Mouse (Mus musculus) MEL (cell line): ENCODE measurements around the gene Gk5. TPM values are rescaled to one million over a fixed set of nuclear protein-coding genes. Genes with fewer than 3 reads are reported as not detected.

ENCODE experiments used
- DNase-seq: peaks from one replicate; pipeline ENCODE4 v3.0.0; 2011; ENCODE audit warnings: low read depth, low spot score
- H3K27ac ChIP-seq: 2 replicates; pipeline ENCODE4 v1.5.1; 2012; ENCODE audit warnings: low read depth, mild to moderate bottlenecking, control low read depth, low read length, moderate library complexity; ENCODE audit not compliant: control insufficient read depth
- H3K27me3 ChIP-seq, 2 experiments: fragments of 150-350 bp in 1 of 2; sonication (generic) in 1 of 2; 2 replicates each; pipeline ENCODE4 v1.6.1; 2012; ENCODE audit warnings: low read length in 2 of 2, mild to moderate bottlenecking in 2 of 2, improper control_type of control experiment in 1 of 2, moderate library complexity in 1 of 2; ENCODE audit not compliant: insufficient read depth in 2 of 2, control insufficient read depth in 1 of 2
- H3K36me3 ChIP-seq, 2 experiments: 2 replicates each; pipeline ENCODE4 v1.6.1; 2012 to 2014; ENCODE audit warnings: low read length in 2 of 2, improper control_type of control experiment in 1 of 2, inconsistent platforms in 1 of 2, mild to moderate bottlenecking in 1 of 2; ENCODE audit not compliant: insufficient read depth in 2 of 2, control insufficient read depth in 1 of 2
- H3K4me1 ChIP-seq, 2 experiments: fragments of 150-350 bp in 1 of 2; sonication (generic) in 1 of 2; 2 replicates each; pipeline ENCODE4 v1.6.1; 2012; ENCODE audit warnings: low read length in 2 of 2, improper control_type of control experiment in 1 of 2, mild to moderate bottlenecking in 1 of 2; ENCODE audit not compliant: insufficient read depth in 2 of 2, control insufficient read depth in 1 of 2
- H3K4me3 ChIP-seq, 2 experiments: fragments of 150-350 bp in 1 of 2; sonication (generic) in 1 of 2; 2 replicates each; pipeline ENCODE4 v1.5.1; 2012; ENCODE audit warnings: low read depth in 2 of 2, low read length in 2 of 2, mild to moderate bottlenecking in 2 of 2, moderate library complexity in 2 of 2, control low read depth in 1 of 2, improper control_type of control experiment in 1 of 2; ENCODE audit not compliant: control insufficient read depth in 1 of 2, insufficient read depth in 1 of 2
- H3K79me2 ChIP-seq: 2 replicates; pipeline ENCODE4 v1.6.1; 2012; ENCODE audit warnings: mild to moderate bottlenecking, low read length, moderate library complexity; ENCODE audit not compliant: control insufficient read depth, poor library complexity, insufficient read depth
- H3K9ac ChIP-seq: 2 replicates; pipeline ENCODE4 v1.6.1; 2012; ENCODE audit warnings: low read depth, mild to moderate bottlenecking, control low read depth, low read length, moderate library complexity; ENCODE audit not compliant: control insufficient read depth, poor library complexity, severe bottlenecking
- H3K9me3 ChIP-seq: fragments of 150-350 bp; sonication (generic); replicated peaks from 2 replicates; pipeline ENCODE4 v1.6.1; 2012; ENCODE audit warnings: mild to moderate bottlenecking, low read length, improper control_type of control experiment, moderate library complexity; ENCODE audit not compliant: insufficient read depth
- BHLHE40 ChIP-seq: IDR thresholded peaks from 2 replicates; pipeline ENCODE4 v1.6.1; 2012; ENCODE audit warnings: low read depth, mild to moderate bottlenecking, inconsistent platforms, low read length, improper control_type of control experiment, borderline replicate concordance
- CHD1 ChIP-seq: IDR thresholded peaks from 2 replicates; pipeline ENCODE4 v1.6.1; 2012; ENCODE audit warnings: low read depth, mild to moderate bottlenecking, inconsistent platforms, low read length, improper control_type of control experiment
- CHD2 ChIP-seq: IDR thresholded peaks from 2 replicates; pipeline ENCODE4 v1.6.1; 2011; ENCODE audit warnings: low read length, improper control_type of control experiment
- CTCF ChIP-seq, 3 experiments: IDR thresholded peaks in 2 of 3; conservative IDR thresholded peaks in 1 of 3; 2 replicates each; pipeline ENCODE4 v1.5.1; 2011 to 2012; ENCODE audit warnings: low read length in 3 of 3, low read depth in 2 of 3, mild to moderate bottlenecking in 2 of 3, improper control_type of control experiment in 1 of 3, inconsistent platforms in 1 of 3, mixed read lengths in 1 of 3, moderate library complexity in 1 of 3; ENCODE audit not compliant: control insufficient read depth in 1 of 3, insufficient read depth in 1 of 3, poor library complexity in 1 of 3, severe bottlenecking in 1 of 3
- E2F4 ChIP-seq: IDR thresholded peaks from 2 replicates; pipeline ENCODE4 v1.6.1; 2011; ENCODE audit warnings: low read depth, low read length, improper control_type of control experiment, borderline replicate concordance
- EP300 ChIP-seq, 2 experiments: IDR thresholded peaks; 2 replicates each; pipeline ENCODE4 v1.6.1; 2011; ENCODE audit warnings: improper control_type of control experiment in 2 of 2, low read length in 2 of 2, low read depth in 1 of 2, mild to moderate bottlenecking in 1 of 2
- ETS1 ChIP-seq: IDR thresholded peaks from 2 replicates; pipeline ENCODE4 v1.6.1; 2012; ENCODE audit warnings: low read depth, mild to moderate bottlenecking, inconsistent platforms, low read length, improper control_type of control experiment, moderate library complexity
- GABPA ChIP-seq: IDR thresholded peaks from 2 replicates; pipeline ENCODE4 v1.6.1; 2012; ENCODE audit warnings: low read depth, mild to moderate bottlenecking, inconsistent platforms, low read length, improper control_type of control experiment, moderate library complexity
- GATA1 ChIP-seq: IDR thresholded peaks from 2 replicates; pipeline ENCODE4 v1.6.1; 2011; ENCODE audit warnings: low read depth, low read length, improper control_type of control experiment
- HCFC1 ChIP-seq: IDR thresholded peaks from 2 replicates; pipeline ENCODE4 v1.6.1; 2012; ENCODE audit warnings: low read depth, mild to moderate bottlenecking, inconsistent platforms, low read length, improper control_type of control experiment, moderate library complexity
- JUND ChIP-seq: IDR thresholded peaks from 2 replicates; pipeline ENCODE4 v1.6.1; 2011; ENCODE audit warnings: low read depth, mild to moderate bottlenecking, improper control_type of control experiment, low read length
- KAT2A ChIP-seq: conservative IDR thresholded peaks from 2 replicates; pipeline ENCODE4 v1.6.1; 2012; ENCODE audit warnings: low read depth, low read length, improper control_type of control experiment, inconsistent platforms
- MAFK ChIP-seq: IDR thresholded peaks from 2 replicates; pipeline ENCODE4 v1.6.1; 2011; ENCODE audit warnings: low read depth, mild to moderate bottlenecking, low read length, improper control_type of control experiment, borderline replicate concordance
- MAX ChIP-seq: IDR thresholded peaks from 2 replicates; pipeline ENCODE4 v1.6.1; 2011; ENCODE audit warnings: low read length, improper control_type of control experiment
- MEF2A ChIP-seq: IDR thresholded peaks from 2 replicates; pipeline ENCODE4 v1.6.1; 2014; ENCODE audit warnings: low read depth, mild to moderate bottlenecking, inconsistent platforms, low read length, improper control_type of control experiment; ENCODE audit not compliant: poor library complexity, insufficient replicate concordance, severe bottlenecking; ENCODE audit errors: extremely low read depth
- MXI1 ChIP-seq: IDR thresholded peaks from 2 replicates; pipeline ENCODE4 v1.6.1; 2011; ENCODE audit warnings: mild to moderate bottlenecking, low read depth, low read length, improper control_type of control experiment
- MYC ChIP-seq: IDR thresholded peaks from 2 replicates; pipeline ENCODE4 v1.6.1; 2011; ENCODE audit warnings: low read depth, mild to moderate bottlenecking, low read length, improper control_type of control experiment, moderate library complexity
- NELFE ChIP-seq: IDR thresholded peaks from 2 replicates; pipeline ENCODE4 v1.6.1; 2011; ENCODE audit warnings: low read depth, low read length, improper control_type of control experiment
- NRF1 ChIP-seq: IDR thresholded peaks from 2 replicates; pipeline ENCODE4 v1.6.1; 2014; ENCODE audit warnings: low read depth, mild to moderate bottlenecking, inconsistent platforms, low read length, improper control_type of control experiment, moderate library complexity; ENCODE audit not compliant: poor library complexity, insufficient read depth, severe bottlenecking
- POLR2A ChIP-seq, 2 experiments: IDR thresholded peaks; 2 replicates each; pipeline ENCODE4 v1.6.1; 2011 to 2012; ENCODE audit warnings: low read length in 2 of 2, mild to moderate bottlenecking in 2 of 2, control low read depth in 1 of 2, improper control_type of control experiment in 1 of 2, low read depth in 1 of 2, moderate library complexity in 1 of 2; ENCODE audit not compliant: control insufficient read depth in 1 of 2, insufficient read depth in 1 of 2, poor library complexity in 1 of 2
- POLR2AphosphoS2 ChIP-seq: IDR thresholded peaks from 2 replicates; pipeline ENCODE4 v1.6.1; 2011; ENCODE audit warnings: low read length, improper control_type of control experiment
- POLR2AphosphoS5 ChIP-seq: IDR thresholded peaks from 2 replicates; pipeline ENCODE4 v1.6.1; 2012; ENCODE audit warnings: low read depth, borderline replicate concordance, mild to moderate bottlenecking, inconsistent platforms, low read length, moderate library complexity, mixed read lengths
- RAD21 ChIP-seq: IDR thresholded peaks from 2 replicates; pipeline ENCODE4 v1.6.1; 2011; ENCODE audit warnings: mild to moderate bottlenecking, low read depth, low read length, improper control_type of control experiment
- SIN3A ChIP-seq: IDR thresholded peaks from 2 replicates; pipeline ENCODE4 v1.6.1; 2012; ENCODE audit warnings: low read length, improper control_type of control experiment, inconsistent platforms
- SMC3 ChIP-seq: IDR thresholded peaks from 2 replicates; pipeline ENCODE4 v1.6.1; 2011; ENCODE audit warnings: low read depth, low read length, improper control_type of control experiment
- TAL1 ChIP-seq: IDR thresholded peaks from 2 replicates; pipeline ENCODE4 v1.6.1; 2012; ENCODE audit warnings: mild to moderate bottlenecking, inconsistent platforms, low read length, moderate library complexity, mixed read lengths
- TBP ChIP-seq: IDR thresholded peaks from 2 replicates; pipeline ENCODE4 v1.8.0; 2011; ENCODE audit warnings: low read depth, low read length, improper control_type of control experiment
- TCF12 ChIP-seq: IDR thresholded peaks from 2 replicates; pipeline ENCODE4 v1.6.1; 2014; ENCODE audit warnings: low read depth, mild to moderate bottlenecking, inconsistent platforms, low read length, improper control_type of control experiment, moderate library complexity
- UBTF ChIP-seq: IDR thresholded peaks from 2 replicates; pipeline ENCODE4 v1.6.1; 2012; ENCODE audit warnings: low read depth, mild to moderate bottlenecking, inconsistent platforms, low read length, improper control_type of control experiment, moderate library complexity, borderline replicate concordance; ENCODE audit not compliant: insufficient read depth
- USF1 ChIP-seq: IDR thresholded peaks from 2 replicates; pipeline ENCODE4 v1.6.1; 2014; ENCODE audit warnings: low read depth, mild to moderate bottlenecking, inconsistent platforms, low read length, improper control_type of control experiment, moderate library complexity
- USF2 ChIP-seq, 2 experiments: IDR thresholded peaks; 2 replicates each; pipeline ENCODE4 v1.6.1; 2011 to 2012; ENCODE audit warnings: improper control_type of control experiment in 2 of 2, low read length in 2 of 2, borderline replicate concordance in 1 of 2, inconsistent platforms in 1 of 2, low read depth in 1 of 2, mild to moderate bottlenecking in 1 of 2; ENCODE audit not compliant: insufficient read depth in 1 of 2
- ZKSCAN1 ChIP-seq: IDR thresholded peaks from 2 replicates; pipeline ENCODE4 v1.6.1; 2012; ENCODE audit warnings: low read depth, mild to moderate bottlenecking, inconsistent platforms, low read length, improper control_type of control experiment, moderate library complexity
- ZMIZ1 ChIP-seq: IDR thresholded peaks from 2 replicates; pipeline ENCODE4 v1.6.1; 2012; ENCODE audit warnings: low read depth, mild to moderate bottlenecking, inconsistent platforms, low read length, improper control_type of control experiment, moderate library complexity
- ZNF384 ChIP-seq: IDR thresholded peaks from 2 replicates; pipeline ENCODE4 v1.6.1; 2012; ENCODE audit warnings: low read depth, mild to moderate bottlenecking, inconsistent platforms, low read length, improper control_type of control experiment
- polyA plus RNA-seq, 2 experiments: library from polyadenylated mRNA; stranded (reverse) in 1 of 2; unstranded in 1 of 2; fragments of >175 nt in 1 of 2; fragments of >200 nt in 1 of 2; gene quantifications; 2 replicates each; pipeline versions ENCODE4 v1.2.1 to v1.2.4; 2012; ENCODE audit warnings: low replicate concordance in 2 of 2, low read depth in 1 of 2; ENCODE audit not compliant: insufficient read length in 2 of 2, insufficient read depth in 1 of 2, missing spikeins in 1 of 2
- total RNA-seq: library from RNA; depleted of rRNA; stranded (reverse); fragments of 300-350 nt; gene quantifications from 2 replicates; pipeline ENCODE4 v1.2.3, GENCODE M21; 2012; rRNA removed

Gk5 gene
- total RNA-seq, result 4.0 and 4.1 TPM in 2 replicates
- polyA plus RNA-seq, result 1 to 10 TPM in 1 of 2 experiments, not detected in 1; 6.2 TPM

DNA sequence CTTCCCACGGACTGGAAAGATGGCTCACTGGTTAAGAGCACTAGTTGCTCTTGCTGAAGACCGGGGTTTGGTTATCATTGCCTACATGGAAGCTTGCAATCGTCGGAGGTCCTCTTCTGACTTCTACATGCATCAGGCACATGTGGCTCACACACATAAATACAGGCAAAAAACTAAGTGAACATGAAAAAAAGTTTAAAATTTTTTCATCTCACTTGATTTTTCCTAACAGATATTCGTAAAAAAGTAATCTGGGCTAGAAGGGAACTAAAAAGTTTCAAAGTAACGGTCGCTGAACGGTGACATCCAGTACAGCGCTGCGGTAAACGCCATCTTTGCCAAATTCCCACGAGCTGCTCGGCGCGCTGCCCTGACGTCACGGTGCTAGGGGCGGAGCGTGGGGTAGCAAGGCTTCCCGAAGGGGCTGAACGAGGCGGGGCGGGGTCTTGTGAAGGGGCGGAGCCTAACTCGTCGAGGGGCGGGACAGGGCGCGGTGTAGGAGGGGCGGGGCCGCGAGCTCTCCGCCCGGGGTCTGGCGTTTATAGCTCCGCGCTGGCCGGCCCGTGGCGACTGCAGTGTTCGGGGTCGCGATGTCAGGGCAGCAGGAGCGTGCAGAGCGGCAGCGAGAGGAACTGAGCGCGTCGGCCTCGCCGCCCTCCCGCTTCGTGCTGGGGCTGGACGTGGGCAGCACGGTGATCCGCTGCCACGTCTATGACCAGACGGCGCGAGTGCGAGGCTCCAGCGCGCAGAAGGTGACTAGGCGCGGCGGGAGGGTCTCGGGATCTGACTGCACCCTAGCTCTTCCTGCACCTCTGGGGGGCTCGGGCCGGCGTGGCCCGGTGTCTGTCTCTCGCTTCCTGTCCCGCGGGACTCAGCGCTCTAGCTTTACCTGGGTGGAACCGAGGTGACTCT lies at the start of gene Gk5:
Gk5 (plus strand) TSS at position 502 of the 912 bp plus-strand sequence.
- Histone ChIP-seq H3K9ac (peak within 1 kb of the TSS; percentile 68), H3K4me3 (peak within 1 kb of the TSS; percentile 69 to 78), H3K79me2 (no peaks in the 10 kb centered on the region; the same call in 1 of the 2 replicates), H3K27ac (peak within 1 kb of the TSS; percentile 59), H3K9me3 (no peaks in the 10 kb centered on the region), H3K27me3 (no peaks in the 10 kb centered on the region), H3K4me1 (peaks cover 8 to 15% of the 10 kb centered on the region in 2 experiments), H3K36me3 (peaks cover 0 to 11% of the 10 kb centered on the region in 2 experiments; a peak in 2 of 4 replicates)
- peak; percentile 96 for DNase-seq
- TF ChIP-seq MYC, result peak; percentile 96
- TF ChIP-seq NELFE, result peak; percentile 89
- peak; percentile 80 for TF ChIP-seq MAX
- 0 out of 2 replicates have a peak, but pooled peaks have one; percentile 11 for TF ChIP-seq USF1
- peak; percentile 93 for TF ChIP-seq MXI1
- TF ChIP-seq EP300 (IDR thresholded peaks at IDR 0.05; ENCODE audit: low read depth in 1 of 2, low read length in 2 of 2), result no peak
- TF ChIP-seq GATA1, result no peak
- peak; percentile 84; the same call in 1 of the 2 replicates for TF ChIP-seq SIN3A
- TF ChIP-seq UBTF, result no peak
- TF ChIP-seq MEF2A, result no peak
- TF ChIP-seq TCF12, result peak; percentile 66
- TF ChIP-seq POLR2A (IDR thresholded peaks at IDR 0.05; ENCODE audit: control insufficient read depth in 1 of 2, insufficient read depth in 1 of 2, low read depth in 1 of 2, low read length in 2 of 2, poor library complexity in 1 of 2), result peak; percentile 65 to 90; a peak in 3 of 4 replicates
- TF ChIP-seq HCFC1, result peak; percentile 87
- no peak for TF ChIP-seq JUND
- no peak for TF ChIP-seq GABPA
- no peak for TF ChIP-seq MAFK
- no peak for TF ChIP-seq TAL1
- TF ChIP-seq ZNF384, result no peak
- TF ChIP-seq ZKSCAN1, result no peak
- TF ChIP-seq ZMIZ1, result peak; percentile 84
- TF ChIP-seq POLR2AphosphoS5, result no peak; the same call in 1 of the 2 replicates
- TF ChIP-seq POLR2AphosphoS2, result peak; percentile 83; the same call in 1 of the 2 replicates
- TF ChIP-seq TBP, result peak; percentile 74; the same call in 1 of the 2 replicates
- no peak for TF ChIP-seq RAD21
- no peak for TF ChIP-seq CTCF (IDR thresholded peaks at IDR 0.05 in 2 of 3, conservative IDR thresholded peaks at IDR 0.05 in 1 of 3; ENCODE audit: control insufficient read depth in 1 of 3, insufficient read depth in 1 of 3, low read depth in 2 of 3, low read length in 3 of 3, poor library complexity in 1 of 3, severe bottlenecking in 1 of 3)
- no peak for TF ChIP-seq USF2 (IDR thresholded peaks at IDR 0.05; ENCODE audit: borderline replicate concordance in 1 of 2, insufficient read depth in 1 of 2, low read depth in 1 of 2, low read length in 2 of 2)
- TF ChIP-seq CHD2, result no peak
- no peak for TF ChIP-seq SMC3
- TF ChIP-seq NRF1, result no peak
- TF ChIP-seq KAT2A, result no peak; the same call in 1 of the 2 replicates
- peak; percentile 76 for TF ChIP-seq ETS1
- 0 out of 2 replicates have a peak, but pooled peaks have one; percentile 26 for TF ChIP-seq E2F4
- TF ChIP-seq CHD1, result 0 out of 2 replicates have a peak, but pooled peaks have one; percentile 47
- TF ChIP-seq BHLHE40, result no peak
